Mouse (Mus musculus) midbrain, embryonic 13.5 days (tissue): ENCODE measurements at regions not wholly inside any gene's neighbourhood (a gene's known extent, or its start where the extent isn't known, plus 50 kb on each side); places are given as distances from the start of the nearest gene placed in this dataset.

ENCODE experiments used
- ATAC-seq: fragments of 200-750 bp; cut with Nextera tagmentation; 2 replicates; pipeline ENCODE4 v1.8.0; 2017; ENCODE audit warnings: mild to moderate bottlenecking, moderate TSS enrichment, moderate library complexity
- H3K27ac ChIP-seq: fragments of 300-500 bp; sonication (generic); 2 replicates; pipeline ENCODE4 v1.5.1; 2015; ENCODE audit warnings: inconsistent platforms, mild to moderate bottlenecking, moderate library complexity
- H3K27me3 ChIP-seq: fragments of 300-500 bp; sonication (generic); 2 replicates; pipeline ENCODE4 v1.6.1; 2015; ENCODE audit warnings: mild to moderate bottlenecking, inconsistent platforms
- H3K36me3 ChIP-seq: fragments of 300-500 bp; sonication (generic); 2 replicates; pipeline ENCODE4 v1.6.1; 2015; ENCODE audit warnings: mild to moderate bottlenecking, inconsistent platforms
- H3K4me1 ChIP-seq: fragments of 300-500 bp; sonication (generic); replicated peaks from 2 replicates; pipeline ENCODE4 v1.6.1; 2015; ENCODE audit warnings: inconsistent platforms
- H3K4me2 ChIP-seq: fragments of 300-500 bp; sonication (generic); replicated peaks from 2 replicates; pipeline ENCODE4 v1.6.1; 2015; ENCODE audit warnings: moderate library complexity, mild to moderate bottlenecking, inconsistent platforms
- H3K4me3 ChIP-seq: fragments of 300-500 bp; sonication (generic); replicated peaks from 2 replicates; pipeline ENCODE4 v1.5.1; 2015; ENCODE audit warnings: mild to moderate bottlenecking, inconsistent platforms
- H3K9ac ChIP-seq: fragments of 300-500 bp; sonication (generic); replicated peaks from 2 replicates; pipeline ENCODE4 v1.6.1; 2015; ENCODE audit warnings: mild to moderate bottlenecking, inconsistent platforms
- H3K9me3 ChIP-seq: fragments of 300-500 bp; sonication (generic); 2 replicates; pipeline ENCODE4 v1.6.1; 2016; ENCODE audit warnings: mild to moderate bottlenecking, inconsistent platforms
- WGBS: fragments of 180-500 bp; shearing (Covaris S2); methylation state at CpG from one replicate; pipeline ENCODE4 v1.1.7; 2015; 5-methylcytosine and 5-hydroxymethylcytosine counted together

DNA sequence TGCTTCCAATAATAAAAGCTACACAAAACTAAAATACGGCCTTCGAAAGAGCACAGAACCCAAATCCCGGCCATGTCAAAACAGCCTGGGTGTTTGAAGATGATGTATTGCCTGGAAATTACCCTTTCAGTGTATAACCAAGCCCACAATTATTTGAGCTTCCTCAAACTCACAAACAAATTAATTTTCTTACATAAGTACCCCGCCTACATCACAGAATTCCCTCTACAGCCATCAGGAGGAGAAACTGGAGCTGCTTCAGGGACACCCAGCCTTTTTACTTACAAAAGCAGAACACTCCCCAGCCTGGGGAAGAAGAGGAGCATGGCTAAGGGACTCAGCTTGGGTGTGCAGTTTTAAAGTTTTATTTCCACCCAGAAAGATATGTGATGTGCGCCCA lies 207.6 kb upstream of the Daam1 start:
- no peak overlapping the region for H3K4me3 ChIP-seq
- 92% methylated on average over 5 of the region's 5 CpGs for WGBS

DNA sequence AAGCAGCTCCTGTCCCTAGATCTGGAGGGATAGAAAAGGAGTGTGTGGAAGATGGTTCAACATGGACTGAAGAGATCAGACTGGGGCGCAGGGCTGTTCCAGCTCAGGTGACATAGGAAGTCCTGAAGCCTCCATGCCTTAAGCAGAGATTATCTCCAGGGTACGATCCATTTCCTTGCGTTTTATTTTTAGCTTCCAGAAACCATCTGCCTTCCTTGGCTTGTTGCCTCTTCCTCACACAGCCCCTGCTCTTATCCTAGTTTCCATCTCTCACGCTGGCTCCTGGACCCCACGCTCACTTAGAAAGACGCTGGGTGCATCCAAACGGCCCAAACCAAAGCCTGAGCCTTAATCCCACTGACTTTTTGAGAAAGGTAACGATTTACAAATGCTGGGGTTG lies 206.8 kb upstream of the Daam1 start:
- ATAC-seq, result no peak
- H3K9ac ChIP-seq, result no peak overlapping the region
- H3K4me1 ChIP-seq, result 0 out of 2 replicates have a peak, but pooled peaks cover 4% of the 10 kb centered on the region
- no peak overlapping the region for H3K4me2 ChIP-seq
- H3K27me3 ChIP-seq, result no peaks in the 10 kb centered on the region
- H3K4me3 ChIP-seq, result no peak overlapping the region
- H3K9me3 ChIP-seq, result no peaks in the 10 kb centered on the region
- 86% methylated on average over 8 of the region's 8 CpGs for WGBS
- H3K36me3 ChIP-seq, result no peaks in the 10 kb centered on the region
- no peak overlapping the region for H3K27ac ChIP-seq

More for the DNA sequence above, 207.6 kb upstream of the Daam1 start:
- no peaks in the 10 kb centered on the region for H3K36me3 ChIP-seq
- H3K9ac ChIP-seq, result no peak overlapping the region
- H3K27me3 ChIP-seq, result no peaks in the 10 kb centered on the region
- no peak overlapping the region for H3K4me2 ChIP-seq
- H3K9me3 ChIP-seq, result no peaks in the 10 kb centered on the region
- no peak for ATAC-seq
- H3K27ac ChIP-seq, result no peak overlapping the region
- H3K4me1 ChIP-seq, result 0 out of 2 replicates have a peak, but pooled peaks cover 4% of the 10 kb centered on the region

DNA sequence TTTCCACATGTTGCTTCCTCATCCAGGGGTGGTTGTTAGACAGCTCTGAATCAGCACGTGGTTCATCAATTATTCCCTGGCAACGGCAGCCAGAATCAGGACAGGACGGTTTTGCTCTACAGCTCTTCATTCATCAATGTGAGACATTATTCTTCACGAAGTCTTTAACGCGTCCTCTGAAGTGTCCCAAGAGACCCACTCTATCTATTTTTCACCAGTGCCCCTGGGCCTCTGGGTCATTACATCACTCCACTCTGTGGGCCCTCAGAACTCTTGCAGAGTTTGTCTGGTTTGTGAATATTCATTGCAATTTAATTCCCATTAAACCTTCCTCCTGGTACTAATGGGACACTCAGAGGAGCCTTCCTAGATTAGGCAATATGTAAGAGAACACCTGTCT lies 206.2 kb upstream of the Daam1 start:
- ATAC-seq, result no peak
- no peaks in the 10 kb centered on the region for H3K27me3 ChIP-seq
- H3K9me3 ChIP-seq, result no peaks in the 10 kb centered on the region
- no peaks in the 10 kb centered on the region for H3K36me3 ChIP-seq
- no peak overlapping the region for H3K4me3 ChIP-seq
- 0 out of 2 replicates have a peak, but pooled peaks cover 4% of the 10 kb centered on the region for H3K4me1 ChIP-seq
- H3K27ac ChIP-seq, result no peak overlapping the region
- no peak overlapping the region for H3K4me2 ChIP-seq
- no peak overlapping the region for H3K9ac ChIP-seq
- 58% methylated on average over 6 of the region's 6 CpGs for WGBS

DNA sequence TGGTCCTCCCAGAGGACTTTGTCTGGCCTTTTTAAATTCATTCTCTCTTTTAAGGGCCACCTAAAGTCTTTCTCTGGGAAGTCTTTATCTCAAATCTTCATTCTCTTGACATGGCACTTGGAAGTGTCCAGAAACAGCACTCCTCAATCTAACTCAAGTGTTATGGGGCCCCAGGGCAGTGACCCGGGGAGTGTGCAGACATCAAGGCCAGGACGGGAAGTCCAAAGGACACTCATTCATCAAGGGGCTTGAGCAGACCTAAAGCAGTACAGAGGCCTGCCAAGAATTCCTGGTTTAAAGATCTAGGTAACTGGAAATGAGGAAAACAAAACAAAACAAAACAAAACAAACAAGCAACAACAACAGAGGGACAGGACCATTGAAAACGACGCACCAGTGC lies 205.8 kb upstream of the Daam1 start:
- no peak overlapping the region for H3K4me2 ChIP-seq
- no peak for ATAC-seq
- WGBS, result 78% methylated on average over 4 of the region's 4 CpGs

DNA sequence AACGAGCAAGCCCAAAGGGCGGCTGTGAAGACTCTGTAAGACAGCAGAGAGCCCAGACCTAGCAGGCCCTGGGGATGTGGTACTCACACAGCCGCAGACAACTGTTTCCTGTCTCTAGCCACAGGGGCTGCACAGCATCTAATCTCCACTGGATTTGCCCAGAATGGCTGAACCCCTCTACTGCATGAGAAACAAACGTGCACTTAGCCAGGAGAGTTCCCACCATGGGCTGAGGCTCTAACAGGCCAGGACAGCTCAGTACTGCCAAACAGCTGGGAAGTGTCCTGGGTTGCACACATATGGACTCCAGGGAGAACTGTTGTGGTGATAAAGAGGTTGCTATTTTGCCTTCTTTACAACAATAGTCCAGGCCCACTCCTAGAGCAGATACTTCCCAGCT lies 204.1 kb upstream of the Daam1 start:
- H3K36me3 ChIP-seq, result no peaks in the 10 kb centered on the region

More for the DNA sequence above, 205.8 kb upstream of the Daam1 start:
- no peaks in the 10 kb centered on the region for H3K36me3 ChIP-seq
- no peak overlapping the region for H3K27ac ChIP-seq
- H3K4me1 ChIP-seq, result 0 out of 2 replicates have a peak, but pooled peaks cover 4% of the 10 kb centered on the region
- no peaks in the 10 kb centered on the region for H3K27me3 ChIP-seq
- no peak overlapping the region for H3K4me3 ChIP-seq
- H3K9ac ChIP-seq, result no peak overlapping the region
- H3K9me3 ChIP-seq, result no peaks in the 10 kb centered on the region

DNA sequence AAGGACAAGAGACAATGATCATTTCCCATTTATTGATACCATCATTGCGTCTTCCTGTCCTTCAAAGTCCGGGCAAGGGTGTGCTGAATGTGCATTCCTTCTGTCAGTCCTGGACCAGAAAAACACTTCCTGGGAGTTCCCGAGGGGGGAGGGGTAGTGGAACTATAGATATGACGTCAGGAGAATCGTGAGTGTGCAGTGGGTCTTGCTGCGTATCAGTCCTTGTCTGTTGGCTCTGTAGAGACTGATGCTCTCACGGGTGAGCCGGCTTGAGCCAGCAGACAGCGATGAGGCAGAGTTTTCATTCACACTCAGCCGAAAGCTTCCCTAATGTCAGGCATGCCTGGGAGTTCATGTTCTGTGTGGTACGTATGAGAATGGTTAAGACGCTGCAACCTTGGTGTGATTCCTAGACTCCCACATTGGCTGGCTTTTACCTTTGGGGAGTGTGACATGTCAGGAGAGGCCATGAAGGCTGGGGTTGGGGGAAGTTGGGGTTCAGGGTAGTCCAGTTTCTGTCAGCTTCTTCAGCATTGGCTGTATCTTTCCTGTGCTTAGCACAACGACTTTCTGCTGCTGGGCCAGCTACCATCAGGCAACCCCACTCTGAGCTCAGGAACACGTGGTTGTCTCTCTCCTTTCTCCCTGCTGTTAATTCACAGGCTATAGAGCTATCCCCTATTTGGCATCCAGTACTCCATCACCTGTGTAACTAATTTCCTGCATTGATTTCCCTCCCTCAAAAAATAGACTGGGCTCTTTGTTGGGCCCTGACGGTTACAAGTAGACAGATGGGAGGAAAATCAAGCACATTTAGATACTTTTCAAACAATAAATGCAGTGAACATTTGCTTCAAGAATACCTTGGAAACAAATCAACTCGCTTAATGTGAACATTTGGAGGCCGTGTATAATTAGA lies 203.2 kb upstream of the Daam1 start:
- Histone ChIP-seq H3K27ac (no peak overlapping the region), H3K27me3 (no peaks in the 10 kb centered on the region)
- ATAC-seq, result no peak

More for the DNA sequence above, 204.1 kb upstream of the Daam1 start:
- no peak overlapping the region for H3K4me2 ChIP-seq
- no peaks in the 10 kb centered on the region for H3K9me3 ChIP-seq
- no peak for ATAC-seq
- H3K4me1 ChIP-seq, result 0 out of 2 replicates have a peak, but pooled peaks cover 4% of the 10 kb centered on the region
- no peak overlapping the region for H3K9ac ChIP-seq
- no peak overlapping the region for H3K4me3 ChIP-seq
- 80% methylated on average over 4 of the region's 4 CpGs for WGBS
- no peak overlapping the region for H3K27ac ChIP-seq
- no peaks in the 10 kb centered on the region for H3K27me3 ChIP-seq

DNA sequence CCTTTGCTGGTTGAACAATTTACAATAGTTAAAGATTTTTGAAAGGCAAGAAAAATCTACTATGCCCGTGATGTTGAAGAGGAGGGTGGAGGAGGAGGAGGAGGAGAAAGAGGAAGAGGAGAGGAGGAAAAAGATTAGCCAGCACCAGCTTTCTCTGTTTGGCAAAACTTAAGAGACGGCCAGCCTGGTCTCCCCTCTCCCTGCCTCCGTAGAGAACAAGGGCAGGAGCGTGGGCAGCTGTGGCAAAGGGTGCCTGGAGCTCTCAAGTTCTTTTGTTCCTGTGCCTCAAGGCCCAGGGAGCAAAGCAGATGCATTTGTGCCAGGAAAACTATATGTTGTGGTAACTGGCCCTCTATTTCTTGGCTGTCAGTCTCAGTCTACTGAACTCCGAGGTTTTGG lies 202.5 kb upstream of the Daam1 start:
- Histone ChIP-seq H3K4me2 (no peak overlapping the region), H3K27me3 (no peaks in the 10 kb centered on the region), H3K9me3 (no peaks in the 10 kb centered on the region), H3K4me1 (0 out of 2 replicates have a peak, but pooled peaks cover 4% of the 10 kb centered on the region), H3K27ac (no peak overlapping the region), H3K9ac (no peak overlapping the region), H3K4me3 (no peak overlapping the region), H3K36me3 (no peaks in the 10 kb centered on the region)
- 73% methylated on average over 5 of the region's 5 CpGs for WGBS
- ATAC-seq, result no peak

More for the DNA sequence above, 203.2 kb upstream of the Daam1 start:
- no peak overlapping the region for H3K9ac ChIP-seq
- H3K4me3 ChIP-seq, result no peak overlapping the region
- H3K4me1 ChIP-seq, result 0 out of 2 replicates have a peak, but pooled peaks cover 4% of the 10 kb centered on the region
- no peak overlapping the region for H3K4me2 ChIP-seq
- no peaks in the 10 kb centered on the region for H3K9me3 ChIP-seq
- 81% methylated on average over 17 of the region's 17 CpGs for WGBS
- H3K36me3 ChIP-seq, result no peaks in the 10 kb centered on the region

DNA sequence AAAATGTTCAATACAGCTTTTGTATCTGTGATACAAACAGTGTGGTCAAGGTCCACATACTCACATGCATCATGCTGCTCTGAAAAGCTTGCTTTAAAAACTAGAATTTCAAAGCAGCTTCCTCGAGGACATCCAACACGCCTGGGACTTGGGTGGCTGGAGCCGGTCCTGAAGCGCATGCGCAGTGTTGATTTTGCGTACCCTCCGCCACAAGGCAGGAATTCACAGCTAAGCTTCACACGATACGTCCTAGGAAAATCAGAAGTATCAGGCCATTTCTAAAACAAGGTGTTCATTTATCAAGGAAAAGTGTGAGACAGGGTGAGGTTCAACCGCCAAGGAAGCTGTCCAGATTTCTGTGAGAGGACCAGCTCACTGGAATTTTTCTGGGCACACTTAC lies 202.1 kb upstream of the Daam1 start:
- 93% methylated on average over 10 of the region's 10 CpGs for WGBS
- H3K9me3 ChIP-seq, result no peaks in the 10 kb centered on the region
- H3K4me3 ChIP-seq, result no peak overlapping the region
- no peak overlapping the region for H3K27ac ChIP-seq
- 0 out of 2 replicates have a peak, but pooled peaks cover 4% of the 10 kb centered on the region for H3K4me1 ChIP-seq
- H3K27me3 ChIP-seq, result no peaks in the 10 kb centered on the region
- H3K9ac ChIP-seq, result no peak overlapping the region
- no peak overlapping the region for H3K4me2 ChIP-seq
- H3K36me3 ChIP-seq, result no peaks in the 10 kb centered on the region
- no peak for ATAC-seq

DNA sequence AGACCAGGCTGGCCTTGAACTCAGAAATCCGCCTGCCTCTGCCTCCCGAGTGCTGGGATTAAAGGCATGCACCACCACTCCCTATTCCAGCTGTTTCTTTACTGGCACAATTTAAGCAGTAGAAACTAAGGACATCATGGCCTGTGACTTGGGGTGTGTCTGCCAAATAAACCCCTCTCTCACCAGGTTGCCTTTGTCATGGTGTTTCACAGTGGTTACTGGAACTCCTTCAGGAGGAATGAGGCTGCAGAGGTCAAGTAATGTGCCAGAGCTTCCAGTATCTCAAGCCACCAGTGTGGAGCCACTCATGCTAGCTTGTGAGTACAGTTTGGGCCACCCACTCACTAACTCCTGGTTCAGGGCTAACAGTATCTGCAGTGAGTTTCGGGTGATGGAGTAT lies 200.5 kb upstream of the Daam1 start:
- no peaks in the 10 kb centered on the region for H3K27me3 ChIP-seq
- H3K27ac ChIP-seq, result no peak overlapping the region
- no peak overlapping the region for H3K9ac ChIP-seq
- WGBS, result 91% methylated on average over 3 of the region's 3 CpGs
- H3K4me3 ChIP-seq, result no peak overlapping the region
- H3K9me3 ChIP-seq, result no peaks in the 10 kb centered on the region
- 0 out of 2 replicates have a peak, but pooled peaks cover 4% of the 10 kb centered on the region for H3K4me1 ChIP-seq
- ATAC-seq, result no peak
- no peaks in the 10 kb centered on the region for H3K36me3 ChIP-seq
- H3K4me2 ChIP-seq, result no peak overlapping the region

DNA sequence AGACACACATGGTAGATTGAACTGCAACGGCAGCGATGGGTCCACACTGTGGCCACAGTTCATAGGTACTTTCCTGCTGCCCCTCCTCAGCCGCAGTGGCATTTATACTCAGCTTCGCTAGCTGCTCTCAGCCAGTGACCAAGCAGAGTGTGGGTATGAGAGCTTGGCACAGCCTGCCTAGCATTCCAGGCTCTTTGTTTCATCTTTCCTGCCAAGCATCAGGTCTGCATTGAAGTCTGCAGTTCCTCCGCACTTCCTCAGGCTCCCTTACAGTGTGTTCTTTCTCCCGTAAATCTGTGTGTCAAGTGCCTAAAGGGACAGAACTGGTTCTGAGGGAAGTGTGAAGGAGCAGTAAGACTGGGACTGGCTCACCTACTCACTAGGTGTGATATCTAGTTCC lies 194.6 kb upstream of the Daam1 start:
- no peak for ATAC-seq
- Histone ChIP-seq H3K9me3 (no peaks in the 10 kb centered on the region), H3K4me1 (peaks cover 3% of the 10 kb centered on the region; the same call in 1 of the 2 replicates), H3K4me2 (no peak overlapping the region), H3K27ac (no peak overlapping the region), H3K4me3 (no peak overlapping the region), H3K9ac (no peak overlapping the region), H3K27me3 (no peaks in the 10 kb centered on the region), H3K36me3 (no peaks in the 10 kb centered on the region)
- WGBS, result 93% methylated on average over 6 of the region's 6 CpGs

DNA sequence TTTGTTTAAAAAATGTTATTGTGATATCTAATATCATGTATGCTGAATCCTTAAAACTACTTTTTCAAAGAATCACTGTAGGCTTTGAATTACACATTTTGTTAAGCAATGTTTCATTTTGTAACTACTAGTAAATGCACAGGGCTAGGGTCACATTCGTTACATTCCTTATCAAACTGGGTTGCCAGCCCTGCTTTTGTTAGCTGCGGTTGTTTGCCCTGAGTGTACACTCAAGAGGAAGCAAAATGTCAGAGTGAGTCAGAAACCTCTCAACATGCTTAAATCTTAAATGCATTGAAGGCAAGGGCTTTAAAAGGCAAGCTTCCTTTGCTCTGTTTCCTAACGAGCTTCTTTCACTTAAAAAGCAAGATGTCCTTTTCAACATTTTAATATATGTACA lies 193.6 kb upstream of the Daam1 start:
- H3K36me3 ChIP-seq, result no peaks in the 10 kb centered on the region
- H3K9me3 ChIP-seq, result no peaks in the 10 kb centered on the region
- no peak overlapping the region for H3K4me2 ChIP-seq
- H3K9ac ChIP-seq, result no peak overlapping the region
- no peak overlapping the region for H3K27ac ChIP-seq
- no peaks in the 10 kb centered on the region for H3K27me3 ChIP-seq
- WGBS, result 75% methylated on average over 3 of the region's 3 CpGs
- H3K4me1 ChIP-seq, result peaks cover 6% of the 10 kb centered on the region; the same call in 1 of the 2 replicates
- no peak for ATAC-seq
- no peak overlapping the region for H3K4me3 ChIP-seq

DNA sequence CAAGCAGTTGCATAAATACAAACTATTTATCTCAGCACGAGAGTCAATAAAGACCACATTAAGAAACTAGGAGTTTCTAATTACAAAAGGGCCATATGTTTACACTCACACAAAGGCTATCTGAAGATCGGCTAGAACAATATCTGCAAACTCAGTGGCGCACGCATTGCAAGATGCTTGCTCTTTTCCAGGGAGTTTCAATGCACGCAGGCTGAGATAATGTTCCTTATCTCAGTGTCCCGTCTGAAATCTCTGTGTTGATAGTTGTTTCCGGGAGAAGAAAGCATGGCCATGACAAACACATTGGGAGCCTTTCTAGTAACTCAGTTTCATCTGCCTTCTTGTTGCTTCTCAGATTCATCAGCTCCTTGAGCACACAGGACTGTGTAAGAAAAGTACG lies 192.6 kb upstream of the Daam1 start:
- no peaks in the 10 kb centered on the region for H3K9me3 ChIP-seq
- H3K4me1 ChIP-seq, result peaks cover 8% of the 10 kb centered on the region; the same call in 1 of the 2 replicates
- 48% methylated on average over 8 of the region's 8 CpGs for WGBS
- H3K9ac ChIP-seq, result no peak overlapping the region
- H3K27ac ChIP-seq, result no peak overlapping the region
- no peaks in the 10 kb centered on the region for H3K36me3 ChIP-seq
- H3K27me3 ChIP-seq, result no peaks in the 10 kb centered on the region
- ATAC-seq, result no peak
- no peak overlapping the region for H3K4me2 ChIP-seq
- no peak overlapping the region for H3K4me3 ChIP-seq
